Mouse (Mus musculus): ENCODE measurements around the gene Gm15097. TPM values are rescaled to one million over a fixed set of nuclear protein-coding genes. Genes with fewer than 3 reads are reported as not detected.
"Not testable (repeated sequence)": the region's sequence is repeated elsewhere in the genome, so short reads cannot be mapped to it uniquely, and the experiment has no call there.

The Gm15097 gene
- not detected in 2 replicates for polyA plus RNA-seq (2016; fragmentation: Nextera tagmentation; extraction: Ambion mirVana)

GRCm38 (mm10) chrX:149784173-149784572 lies at the start of gene Gm15097:
Gene Gm15097 (plus strand): TSS chrX:149784473.
- not testable (repeated sequence) for H3K4me2 ChIP-seq (replicated peaks); H3K4me1 ChIP-seq; H3K27me3 ChIP-seq (replicated peaks); H3K27ac ChIP-seq; ATAC-seq (ENCODE audit: low FRiP score, low read depth); H3K9me3 ChIP-seq; H3K9ac ChIP-seq; H3K4me3 ChIP-seq; H3K36me3 ChIP-seq
- WGBS = no CpG with 5 or more reads among the region's 6 CpGs

DNA sequence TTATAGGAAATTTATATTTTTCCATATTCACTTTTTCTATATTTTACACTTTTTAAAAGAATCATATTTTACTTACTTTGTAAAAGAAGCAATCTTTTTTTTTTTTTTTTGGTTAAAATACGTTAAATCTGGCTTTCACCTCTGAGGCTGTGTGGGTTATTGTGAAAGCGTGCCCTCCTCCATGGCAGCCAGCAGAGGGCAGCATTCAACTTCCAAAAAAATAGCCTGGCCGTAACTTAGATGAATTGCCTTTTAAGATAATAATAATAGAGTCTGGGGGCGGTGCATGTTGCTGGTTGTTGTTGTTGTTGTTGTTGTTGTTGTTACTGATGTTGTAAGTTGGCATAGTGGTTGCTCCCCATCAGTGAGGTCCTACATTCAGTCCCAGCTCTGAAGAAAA lies 21.4 kb upstream of the Gm15097 start:
- not testable (repeated sequence) for H3K36me3 ChIP-seq; H3K9ac ChIP-seq; H3K9me3 ChIP-seq; H3K27me3 ChIP-seq (replicated peaks); H3K4me1 ChIP-seq; H3K4me2 ChIP-seq (replicated peaks); H3K4me3 ChIP-seq; ATAC-seq (ENCODE audit: low FRiP score, low read depth); H3K27ac ChIP-seq
- WGBS = 55% methylated on average over 4 of the region's 4 CpGs

DNA sequence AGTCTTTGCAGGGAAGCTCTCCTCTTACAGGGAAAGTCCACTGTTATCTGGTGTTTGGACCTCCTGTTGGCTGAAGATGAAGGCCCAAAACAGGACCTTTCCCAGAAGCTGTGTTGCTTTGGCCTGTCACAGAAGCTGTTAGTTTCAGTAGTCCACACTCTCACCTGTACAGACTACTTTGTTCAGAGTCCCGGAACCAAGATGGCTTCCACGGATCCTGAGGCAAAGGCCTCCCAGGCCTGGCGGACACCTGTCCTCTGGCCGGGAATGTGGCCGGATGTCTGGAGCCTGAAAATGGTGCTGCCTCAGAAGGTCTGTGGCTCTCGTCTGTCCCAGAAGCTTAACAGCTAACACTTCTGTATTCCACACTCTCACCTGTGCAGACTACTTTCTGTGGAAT lies 26.9 kb downstream of the Gm15097 start:
- not testable (repeated sequence) for H3K9ac ChIP-seq; H3K36me3 ChIP-seq; H3K4me3 ChIP-seq; H3K4me1 ChIP-seq; H3K27ac ChIP-seq; H3K4me2 ChIP-seq (replicated peaks); ATAC-seq (ENCODE audit: low FRiP score, low read depth); H3K9me3 ChIP-seq; H3K27me3 ChIP-seq (replicated peaks)
- 95% methylated on average over 6 of the region's 6 CpGs for WGBS

Other genes starting within 250 kb of the Gm15097 start
- not detected in 2 replicates for gene Gm10439, start 189.9 kb upstream of the Gm15097 start, polyA plus RNA-seq (2016; fragmentation: Nextera tagmentation; extraction: Ambion mirVana)
- gene Gm15091, start 157.2 kb downstream of the Gm15097 start, polyA plus RNA-seq (2016; fragmentation: Nextera tagmentation; extraction: Ambion mirVana) = not detected in 2 replicates